Mouse (Mus musculus): ENCODE measurements around the gene Tbc1d10a. TPM values are rescaled to one million over a fixed set of nuclear protein-coding genes. Genes with fewer than 3 reads are reported as not detected.

The Tbc1d10a gene
- polyA plus RNA-seq, 1 experiment from 2014 or later: 33.4 TPM

GRCm38 (mm10) chr11:4195597-4196031 lies 9.0 kb downstream of the Tbc1d10a start:
- 85% methylated on average over 3 of the region's 3 CpGs for WGBS

GRCm38 (mm10) chr11:4196636-4197035 lies 10.0 kb downstream of the Tbc1d10a start:
- no peaks in the 10 kb centered on the region for H3K36me3 ChIP-seq (ENCODE audit: control insufficient read depth, insufficient read depth)
- H3K4me3 ChIP-seq (replicated peaks; ENCODE audit: low read length): no peak overlapping the region
- no peaks in the 10 kb centered on the region for H3K4me1 ChIP-seq (replicated peaks; ENCODE audit: control insufficient read depth, insufficient read depth, low read length)
- H3K9ac ChIP-seq (replicated peaks; ENCODE audit: low read depth, low read length): no peak overlapping the region
- 83% methylated on average over 8 of the region's 8 CpGs for WGBS
- no peaks in the 10 kb centered on the region for H3K9me3 ChIP-seq (ENCODE audit: control insufficient read depth, low read length)
- H3K27ac ChIP-seq (ENCODE audit: low read length): no peak overlapping the region
- no peak overlapping the region for H3K4me2 ChIP-seq (ENCODE audit: low read length)
- H3K27me3 ChIP-seq (replicated peaks; ENCODE audit: control insufficient read depth, insufficient read depth, low read length): no peaks in the 10 kb centered on the region
- no peak for ATAC-seq

More at GRCm38 (mm10) chr11:4195597-4196031, 9.0 kb downstream of the Tbc1d10a start:
- ATAC-seq: no peak
- Histone ChIP-seq H3K4me1 (replicated peaks; ENCODE audit: control insufficient read depth, insufficient read depth, low read length) (no peaks in the 10 kb centered on the region), H3K27ac (ENCODE audit: low read length) (no peak overlapping the region), H3K9me3 (ENCODE audit: control insufficient read depth, low read length) (no peaks in the 10 kb centered on the region), H3K27me3 (replicated peaks; ENCODE audit: control insufficient read depth, insufficient read depth, low read length) (no peaks in the 10 kb centered on the region), H3K4me3 (replicated peaks; ENCODE audit: low read length) (no peak overlapping the region), H3K4me2 (ENCODE audit: low read length) (no peak overlapping the region), H3K9ac (replicated peaks; ENCODE audit: low read depth, low read length) (no peak overlapping the region), H3K36me3 (ENCODE audit: control insufficient read depth, insufficient read depth) (no peaks in the 10 kb centered on the region)

- H3K27me3 ChIP-seq (replicated peaks; ENCODE audit: control insufficient read depth, insufficient read depth, low read length): no peaks in the 10 kb centered on the region
- H3K4me1 ChIP-seq (replicated peaks; ENCODE audit: control insufficient read depth, insufficient read depth, low read length): no peaks in the 10 kb centered on the region
- H3K9me3 ChIP-seq (ENCODE audit: control insufficient read depth, low read length): no peaks in the 10 kb centered on the region
- no peak overlapping the region for H3K4me2 ChIP-seq (ENCODE audit: low read length)
- 54% methylated on average over 1 of the region's 1 CpGs for WGBS
- no peak overlapping the region for H3K27ac ChIP-seq (ENCODE audit: low read length)
- no peaks in the 10 kb centered on the region for H3K36me3 ChIP-seq (ENCODE audit: control insufficient read depth, insufficient read depth)
- no peak overlapping the region for H3K4me3 ChIP-seq (replicated peaks; ENCODE audit: low read length)
- no peak for ATAC-seq
- H3K9ac ChIP-seq (replicated peaks; ENCODE audit: low read depth, low read length): no peak overlapping the region
Measured at GRCm38 (mm10) chr11:4197691-4198090, 11.1 kb downstream of the Tbc1d10a start.

- H3K4me1 ChIP-seq (replicated peaks; ENCODE audit: control insufficient read depth, insufficient read depth, low read length): no peaks in the 10 kb centered on the region
- H3K27ac ChIP-seq (ENCODE audit: low read length): no peak overlapping the region
- no peak overlapping the region for H3K4me2 ChIP-seq (ENCODE audit: low read length)
- 65% methylated on average over 11 of the region's 11 CpGs for WGBS
- H3K36me3 ChIP-seq (ENCODE audit: control insufficient read depth, insufficient read depth): no peaks in the 10 kb centered on the region
- no peaks in the 10 kb centered on the region for H3K9me3 ChIP-seq (ENCODE audit: control insufficient read depth, low read length)
- no peak overlapping the region for H3K9ac ChIP-seq (replicated peaks; ENCODE audit: low read depth, low read length)
- H3K4me3 ChIP-seq (replicated peaks; ENCODE audit: low read length): no peak overlapping the region
- no peaks in the 10 kb centered on the region for H3K27me3 ChIP-seq (replicated peaks; ENCODE audit: control insufficient read depth, insufficient read depth, low read length)
- ATAC-seq: no peak
Measured at GRCm38 (mm10) chr11:4201981-4202700, 15.6 kb downstream of the Tbc1d10a start.

GRCm38 (mm10) chr11:4202995-4203704 lies 16.6 kb downstream of the Tbc1d10a start:
- no peak for ATAC-seq
- Histone ChIP-seq H3K9ac (replicated peaks; ENCODE audit: low read depth, low read length) (no peak overlapping the region), H3K27me3 (replicated peaks; ENCODE audit: control insufficient read depth, insufficient read depth, low read length) (no peaks in the 10 kb centered on the region), H3K27ac (ENCODE audit: low read length) (no peak overlapping the region), H3K4me3 (replicated peaks; ENCODE audit: low read length) (no peak overlapping the region), H3K9me3 (ENCODE audit: control insufficient read depth, low read length) (no peaks in the 10 kb centered on the region), H3K36me3 (ENCODE audit: control insufficient read depth, insufficient read depth) (no peaks in the 10 kb centered on the region), H3K4me1 (replicated peaks; ENCODE audit: control insufficient read depth, insufficient read depth, low read length) (no peaks in the 10 kb centered on the region), H3K4me2 (ENCODE audit: low read length) (no peak overlapping the region)
- 86% methylated on average over 12 of the region's 12 CpGs for WGBS

GRCm38 (mm10) chr11:4203705-4204074 lies 17.1 kb downstream of the Tbc1d10a start:
- no peaks in the 10 kb centered on the region for H3K36me3 ChIP-seq (ENCODE audit: control insufficient read depth, insufficient read depth)
- no peaks in the 10 kb centered on the region for H3K27me3 ChIP-seq (replicated peaks; ENCODE audit: control insufficient read depth, insufficient read depth, low read length)
- 49% methylated on average over 2 of the region's 2 CpGs for WGBS
- no peaks in the 10 kb centered on the region for H3K4me1 ChIP-seq (replicated peaks; ENCODE audit: control insufficient read depth, insufficient read depth, low read length)
- H3K9ac ChIP-seq (replicated peaks; ENCODE audit: low read depth, low read length): no peak overlapping the region
- H3K27ac ChIP-seq (ENCODE audit: low read length): no peak overlapping the region
- H3K9me3 ChIP-seq (ENCODE audit: control insufficient read depth, low read length): no peaks in the 10 kb centered on the region
- no peak overlapping the region for H3K4me2 ChIP-seq (ENCODE audit: low read length)
- ATAC-seq: no peak
- H3K4me3 ChIP-seq (replicated peaks; ENCODE audit: low read length): no peak overlapping the region

- WGBS: 85% methylated on average over 5 of the region's 5 CpGs
- ATAC-seq: no peak
- Histone ChIP-seq H3K27ac (ENCODE audit: low read length) (no peak overlapping the region), H3K27me3 (replicated peaks; ENCODE audit: control insufficient read depth, insufficient read depth, low read length) (no peaks in the 10 kb centered on the region), H3K9me3 (ENCODE audit: control insufficient read depth, low read length) (no peaks in the 10 kb centered on the region), H3K4me1 (replicated peaks; ENCODE audit: control insufficient read depth, insufficient read depth, low read length) (no peaks in the 10 kb centered on the region), H3K9ac (replicated peaks; ENCODE audit: low read depth, low read length) (no peak overlapping the region), H3K4me3 (replicated peaks; ENCODE audit: low read length) (no peak overlapping the region), H3K36me3 (ENCODE audit: control insufficient read depth, insufficient read depth) (no peaks in the 10 kb centered on the region), H3K4me2 (ENCODE audit: low read length) (no peak overlapping the region)
Measured at GRCm38 (mm10) chr11:4205097-4205655, 18.6 kb downstream of the Tbc1d10a start.

- H3K27me3 ChIP-seq (replicated peaks; ENCODE audit: control insufficient read depth, insufficient read depth, low read length): no peaks in the 10 kb centered on the region
- H3K9ac ChIP-seq (replicated peaks; ENCODE audit: low read depth, low read length): no peak overlapping the region
- no peaks in the 10 kb centered on the region for H3K9me3 ChIP-seq (ENCODE audit: control insufficient read depth, low read length)
- 89% methylated on average over 7 of the region's 7 CpGs for WGBS
- no peak overlapping the region for H3K27ac ChIP-seq (ENCODE audit: low read length)
- no peak overlapping the region for H3K4me2 ChIP-seq (ENCODE audit: low read length)
- no peak for ATAC-seq
- H3K36me3 ChIP-seq (ENCODE audit: control insufficient read depth, insufficient read depth): no peaks in the 10 kb centered on the region
- no peaks in the 10 kb centered on the region for H3K4me1 ChIP-seq (replicated peaks; ENCODE audit: control insufficient read depth, insufficient read depth, low read length)
- H3K4me3 ChIP-seq (replicated peaks; ENCODE audit: low read length): no peak overlapping the region
Measured at GRCm38 (mm10) chr11:4205951-4206350, 19.4 kb downstream of the Tbc1d10a start.

- Histone ChIP-seq H3K4me2 (ENCODE audit: low read length) (no peak overlapping the region), H3K4me3 (replicated peaks; ENCODE audit: low read length) (no peak overlapping the region), H3K9me3 (ENCODE audit: control insufficient read depth, low read length) (no peaks in the 10 kb centered on the region), H3K27ac (ENCODE audit: low read length) (no peak overlapping the region), H3K36me3 (ENCODE audit: control insufficient read depth, insufficient read depth) (no peaks in the 10 kb centered on the region), H3K4me1 (replicated peaks; ENCODE audit: control insufficient read depth, insufficient read depth, low read length) (no peaks in the 10 kb centered on the region), H3K9ac (replicated peaks; ENCODE audit: low read depth, low read length) (no peak overlapping the region), H3K27me3 (replicated peaks; ENCODE audit: control insufficient read depth, insufficient read depth, low read length) (no peaks in the 10 kb centered on the region)
- no peak for ATAC-seq
- 81% methylated on average over 6 of the region's 6 CpGs for WGBS
Measured at GRCm38 (mm10) chr11:4206563-4206962, 20.0 kb downstream of the Tbc1d10a start.

Measured in forebrain, embryonic 16.5 days (tissue).